ENCODE assay signal across 10 mouse cellular contexts in genomic region chr4:126108061-126108740, GRCm38 (mm10). TPM values are rescaled to one million over a fixed set of nuclear protein-coding genes. Genes with fewer than 3 reads are reported as not detected.
DNase-seq lines count a peak whose midpoint lies in the region; ATAC-seq and TF ChIP-seq lines count a peak whose summit lies in the region.
"Had no signal": no experiment of that assay in that cellular context is flagged by ENCODE, and none has a peak within 500 bp of the region (broad histone marks: within the 10 kb centered on the region; RNA-seq: fewer than 3 reads in every experiment).

No protein-coding gene starts in this region.

- H3K4me1 ChIP-seq in forebrain, embryonic 13.5 days, result peaks cover 55% of the 10 kb centered on the region
- peaks cover 58% of the 10 kb centered on the region for H3K4me1 ChIP-seq in forebrain, embryonic 15.5 days
- peaks cover 53% of the 10 kb centered on the region for H3K4me1 ChIP-seq in neural tube, embryonic 12.5 days
- H3K4me1 ChIP-seq in kidney, postnatal 0 days (replicated peaks; ENCODE audit: insufficient read depth, low read length), result peaks cover 54% of the 10 kb centered on the region
- peaks cover 45% of the 10 kb centered on the region for H3K4me1 ChIP-seq in stomach, embryonic 15.5 days
- peaks cover 35% of the 10 kb centered on the region for H3K4me1 ChIP-seq in forebrain, embryonic 14.5 days (ENCODE audit: control insufficient read depth, insufficient read depth, low read length)

- ATAC-seq in forebrain, embryonic 13.5 days, result no peak
- no peak for ATAC-seq in forebrain, embryonic 15.5 days (replicated peaks)
- no peak for ATAC-seq in neural tube, embryonic 12.5 days (ENCODE audit: low FRiP score, low read depth)
- no peak for ATAC-seq in kidney, postnatal 0 days (replicated peaks; ENCODE audit: low FRiP score, low read depth)
- no peak for ATAC-seq in stomach, embryonic 15.5 days (ENCODE audit: insufficient read depth, low FRiP score, low read depth)
- no peak for ATAC-seq in forebrain, embryonic 14.5 days

- no peak overlapping the region for H3K4me3 ChIP-seq in forebrain, embryonic 13.5 days
- no peak overlapping the region for H3K4me3 ChIP-seq in forebrain, embryonic 15.5 days
- no peak overlapping the region for H3K4me3 ChIP-seq in neural tube, embryonic 12.5 days
- H3K4me3 ChIP-seq in kidney, postnatal 0 days (replicated peaks; ENCODE audit: low read depth, low read length), result no peak overlapping the region
- H3K4me3 ChIP-seq in stomach, embryonic 15.5 days (replicated peaks), result no peak overlapping the region
- H3K4me3 ChIP-seq in forebrain, embryonic 14.5 days (ENCODE audit: low read depth, low read length), result no peak overlapping the region

- H3K27ac ChIP-seq in forebrain, embryonic 13.5 days, result no peak overlapping the region
- no peak overlapping the region for H3K27ac ChIP-seq in forebrain, embryonic 15.5 days (replicated peaks)
- no peak overlapping the region for H3K27ac ChIP-seq in neural tube, embryonic 12.5 days
- peak overlapping the region; percentile 51 for H3K27ac ChIP-seq in kidney, postnatal 0 days
- H3K27ac ChIP-seq in stomach, embryonic 15.5 days, result 0 out of 2 replicates have a peak overlapping the region, but pooled peaks have one; percentile 1
- no peak overlapping the region for H3K27ac ChIP-seq in forebrain, embryonic 14.5 days (ENCODE audit: low read depth, low read length)
- H3K27ac ChIP-seq: liver, embryonic 14.5 days had no signal

- DNase-seq in neural tube, embryonic 10.5 days (ENCODE audit: extremely low spot score, low spot score), result no peak
- no peak for DNase-seq in kidney, postnatal 0 days (ENCODE audit: low spot score)
- DNase-seq in spleen, postnatal 36 days (ENCODE audit: low spot score in 2 of 2), result no peak
- no peak for DNase-seq in forebrain, embryonic 14.5 days (ENCODE audit: low spot score)
- DNase-seq: gastrocnemius, postnatal 36 days had no signal

- no peaks in the 10 kb centered on the region for H3K27me3 ChIP-seq in forebrain, embryonic 13.5 days
- H3K27me3 ChIP-seq in forebrain, embryonic 15.5 days, result no peaks in the 10 kb centered on the region
- H3K27me3 ChIP-seq in neural tube, embryonic 12.5 days (replicated peaks), result no peaks in the 10 kb centered on the region
- no peaks in the 10 kb centered on the region for H3K27me3 ChIP-seq in kidney, postnatal 0 days (ENCODE audit: insufficient read depth, low read length)
- no peaks in the 10 kb centered on the region for H3K27me3 ChIP-seq in stomach, embryonic 15.5 days (replicated peaks)
- H3K27me3 ChIP-seq in forebrain, embryonic 14.5 days (replicated peaks; ENCODE audit: control insufficient read depth, insufficient read depth, low read length), result no peaks in the 10 kb centered on the region

- 25% methylated on average over 8 of the region's 8 CpGs for WGBS in forebrain, embryonic 13.5 days
- WGBS in forebrain, embryonic 15.5 days, result 27% methylated on average over 8 of the region's 8 CpGs
- 67% methylated on average over 8 of the region's 8 CpGs for WGBS in neural tube, embryonic 12.5 days
- WGBS in kidney, postnatal 0 days, result 69% methylated on average over 8 of the region's 8 CpGs
- WGBS in stomach, embryonic 15.5 days, result 66% methylated on average over 8 of the region's 8 CpGs
- WGBS in forebrain, embryonic 14.5 days, result 21% methylated on average over 8 of the region's 8 CpGs

- H3K9me3 ChIP-seq in forebrain, embryonic 13.5 days (replicated peaks), result no peaks in the 10 kb centered on the region
- no peaks in the 10 kb centered on the region for H3K9me3 ChIP-seq in forebrain, embryonic 15.5 days
- no peaks in the 10 kb centered on the region for H3K9me3 ChIP-seq in neural tube, embryonic 12.5 days
- H3K9me3 ChIP-seq in kidney, postnatal 0 days (replicated peaks; ENCODE audit: low read length), result no peaks in the 10 kb centered on the region
- H3K9me3 ChIP-seq in stomach, embryonic 15.5 days, result no peaks in the 10 kb centered on the region
- H3K9me3 ChIP-seq in forebrain, embryonic 14.5 days (replicated peaks; ENCODE audit: control insufficient read depth, low read length), result no peaks in the 10 kb centered on the region

- H3K9ac ChIP-seq in forebrain, embryonic 13.5 days, result peak overlapping the region; percentile 37; the same call in 1 of the 2 replicates
- no peak overlapping the region for H3K9ac ChIP-seq in forebrain, embryonic 15.5 days (replicated peaks)
- 0 out of 2 replicates have a peak overlapping the region, but pooled peaks have one; percentile 6 for H3K9ac ChIP-seq in neural tube, embryonic 12.5 days
- 0 out of 2 replicates have a peak overlapping the region, but pooled peaks have one; percentile 28 for H3K9ac ChIP-seq in kidney, postnatal 0 days (ENCODE audit: low read depth, low read length)
- H3K9ac ChIP-seq in stomach, embryonic 15.5 days, result no peak overlapping the region
- H3K9ac ChIP-seq in forebrain, embryonic 14.5 days (ENCODE audit: low read length), result no peak overlapping the region
- H3K9ac ChIP-seq: liver, embryonic 14.5 days had no signal

- TF ChIP-seq CTCF in kidney, postnatal 0 days (IDR thresholded peaks at IDR 0.05; ENCODE audit: low read depth), result no peak

- H3K36me3 ChIP-seq in forebrain, embryonic 13.5 days (ENCODE audit: poor library complexity, severe bottlenecking), result no peaks in the 10 kb centered on the region
- no peaks in the 10 kb centered on the region for H3K36me3 ChIP-seq in forebrain, embryonic 15.5 days
- no peaks in the 10 kb centered on the region for H3K36me3 ChIP-seq in neural tube, embryonic 12.5 days
- no peaks in the 10 kb centered on the region for H3K36me3 ChIP-seq in kidney, postnatal 0 days (ENCODE audit: insufficient read depth, low read length)
- H3K36me3 ChIP-seq in stomach, embryonic 15.5 days, result no peaks in the 10 kb centered on the region
- no peaks in the 10 kb centered on the region for H3K36me3 ChIP-seq in forebrain, embryonic 14.5 days (ENCODE audit: control insufficient read depth, insufficient read depth, low read length)

- H3K4me2 ChIP-seq in forebrain, embryonic 13.5 days, result no peak overlapping the region
- H3K4me2 ChIP-seq in forebrain, embryonic 15.5 days (replicated peaks), result no peak overlapping the region
- no peak overlapping the region for H3K4me2 ChIP-seq in neural tube, embryonic 12.5 days (replicated peaks)
- no peak overlapping the region for H3K4me2 ChIP-seq in kidney, postnatal 0 days (ENCODE audit: low read length)
- H3K4me2 ChIP-seq in stomach, embryonic 15.5 days, result no peak overlapping the region
- H3K4me2 ChIP-seq in forebrain, embryonic 14.5 days (ENCODE audit: low read length), result no peak overlapping the region

RNA-seq across cellular contexts. Expression of gene Stk40, which starts 4.4 kb away (rescaled TPM):
- polyA plus RNA-seq in forebrain, embryonic 13.5 days (2015; fragmentation: Nextera tagmentation; extraction: Ambion mirVana), result 34.2 and 36.1 TPM in 2 replicates
- polyA plus RNA-seq in forebrain, embryonic 15.5 days (2015; fragmentation: Nextera tagmentation; extraction: Ambion mirVana), result 35.3 and 35.4 TPM in 2 replicates
- polyA plus RNA-seq in neural tube, embryonic 12.5 days (2016; fragmentation: Nextera tagmentation; extraction: Ambion mirVana), result 46.2 and 49.4 TPM in 2 replicates
- polyA plus RNA-seq in kidney, postnatal 0 days (2015; fragmentation: Nextera tagmentation; extraction: Ambion mirVana), result 27.1 and 28.7 TPM in 2 replicates
- 28.6 and 29.1 TPM in 2 replicates for polyA plus RNA-seq in stomach, embryonic 15.5 days (2015; fragmentation: Nextera tagmentation; extraction: Ambion mirVana)
- 22.2 and 25.1 TPM in 2 replicates for polyA plus RNA-seq in forebrain, embryonic 14.5 days (2014; fragmentation: Nextera tagmentation; extraction: Ambion mirVana)

RNA-seq across cellular contexts. Expression of gene Lsm10, which starts 11.8 kb away (rescaled TPM):
- polyA plus RNA-seq in forebrain, embryonic 13.5 days (2015; fragmentation: Nextera tagmentation; extraction: Ambion mirVana), result 55.9 and 56.0 TPM in 2 replicates
- polyA plus RNA-seq in forebrain, embryonic 15.5 days (2015; fragmentation: Nextera tagmentation; extraction: Ambion mirVana), result 58.9 and 63.8 TPM in 2 replicates
- polyA plus RNA-seq in neural tube, embryonic 12.5 days (2016; fragmentation: Nextera tagmentation; extraction: Ambion mirVana), result 38.8 and 38.9 TPM in 2 replicates
- 58.5 and 59.0 TPM in 2 replicates for polyA plus RNA-seq in kidney, postnatal 0 days (2015; fragmentation: Nextera tagmentation; extraction: Ambion mirVana)
- 46.7 and 48.0 TPM in 2 replicates for polyA plus RNA-seq in stomach, embryonic 15.5 days (2015; fragmentation: Nextera tagmentation; extraction: Ambion mirVana)
- 63.1 and 76.6 TPM in 2 replicates for polyA plus RNA-seq in forebrain, embryonic 14.5 days (2014; fragmentation: Nextera tagmentation; extraction: Ambion mirVana)

RNA-seq across cellular contexts. Expression of gene Eva1b, which starts 39.3 kb away (rescaled TPM):
- polyA plus RNA-seq in forebrain, embryonic 13.5 days (2015; fragmentation: Nextera tagmentation; extraction: Ambion mirVana), result 7.9 and 8.1 TPM in 2 replicates
- polyA plus RNA-seq in forebrain, embryonic 15.5 days (2015; fragmentation: Nextera tagmentation; extraction: Ambion mirVana), result 9.2 and 10.1 TPM in 2 replicates
- 28.7 and 33.5 TPM in 2 replicates for polyA plus RNA-seq in neural tube, embryonic 12.5 days (2016; fragmentation: Nextera tagmentation; extraction: Ambion mirVana)
- 130 and 149 TPM in 2 replicates for polyA plus RNA-seq in kidney, postnatal 0 days (2015; fragmentation: Nextera tagmentation; extraction: Ambion mirVana)
- 59.0 and 60.0 TPM in 2 replicates for polyA plus RNA-seq in stomach, embryonic 15.5 days (2015; fragmentation: Nextera tagmentation; extraction: Ambion mirVana)
- 13.4 and 14.2 TPM in 2 replicates for polyA plus RNA-seq in forebrain, embryonic 14.5 days (2014; fragmentation: Nextera tagmentation; extraction: Ambion mirVana)

RNA-seq across cellular contexts. Expression of gene Oscp1, which starts 49.8 kb away (rescaled TPM):
- 27.8 and 37.7 TPM in 2 replicates for polyA plus RNA-seq in forebrain, embryonic 13.5 days (2015; fragmentation: Nextera tagmentation; extraction: Ambion mirVana)
- polyA plus RNA-seq in forebrain, embryonic 15.5 days (2015; fragmentation: Nextera tagmentation; extraction: Ambion mirVana), result 35.3 TPM in 2 replicates
- polyA plus RNA-seq in neural tube, embryonic 12.5 days (2016; fragmentation: Nextera tagmentation; extraction: Ambion mirVana), result 23.7 and 24.1 TPM in 2 replicates
- polyA plus RNA-seq in kidney, postnatal 0 days (2015; fragmentation: Nextera tagmentation; extraction: Ambion mirVana), result 13.6 and 16.2 TPM in 2 replicates
- 13.5 and 13.9 TPM in 2 replicates for polyA plus RNA-seq in stomach, embryonic 15.5 days (2015; fragmentation: Nextera tagmentation; extraction: Ambion mirVana)
- 31.2 and 32.0 TPM in 2 replicates for polyA plus RNA-seq in forebrain, embryonic 14.5 days (2014; fragmentation: Nextera tagmentation; extraction: Ambion mirVana)

RNA-seq across cellular contexts. Expression of gene Sh3d21, which starts 55.1 kb away (rescaled TPM):
- 0.39 and 0.41 TPM in 2 replicates for polyA plus RNA-seq in forebrain, embryonic 13.5 days (2015; fragmentation: Nextera tagmentation; extraction: Ambion mirVana)
- polyA plus RNA-seq in forebrain, embryonic 15.5 days (2015; fragmentation: Nextera tagmentation; extraction: Ambion mirVana), result 0.86 and 0.88 TPM in 2 replicates
- 2.0 and 2.1 TPM in 2 replicates for polyA plus RNA-seq in neural tube, embryonic 12.5 days (2016; fragmentation: Nextera tagmentation; extraction: Ambion mirVana)
- 9.2 and 9.7 TPM in 2 replicates for polyA plus RNA-seq in kidney, postnatal 0 days (2015; fragmentation: Nextera tagmentation; extraction: Ambion mirVana)
- 7.4 and 10.3 TPM in 2 replicates for polyA plus RNA-seq in stomach, embryonic 15.5 days (2015; fragmentation: Nextera tagmentation; extraction: Ambion mirVana)
- polyA plus RNA-seq in forebrain, embryonic 14.5 days (2014; fragmentation: Nextera tagmentation; extraction: Ambion mirVana), result 1.1 TPM in 2 replicates

Comparison
In these comparisons a context has a peak if more than half of its experiments do, and no peak if none do; other contexts are left out.
1. H3K9ac ChIP-seq: peak in forebrain, embryonic 13.5 days (single experiment), neural tube, embryonic 12.5 days (single experiment) and kidney, postnatal 0 days (single experiment); none in forebrain, embryonic 15.5 days (single experiment), stomach, embryonic 15.5 days (single experiment) and forebrain, embryonic 14.5 days (single experiment).
2. H3K27ac ChIP-seq: peak in kidney, postnatal 0 days (single experiment) and stomach, embryonic 15.5 days (single experiment); none in forebrain, embryonic 13.5 days (single experiment), forebrain, embryonic 15.5 days (single experiment), neural tube, embryonic 12.5 days (single experiment) and forebrain, embryonic 14.5 days (single experiment).